8 mouse cellular contexts compared by ENCODE assay signal in the genomic region with DNA sequence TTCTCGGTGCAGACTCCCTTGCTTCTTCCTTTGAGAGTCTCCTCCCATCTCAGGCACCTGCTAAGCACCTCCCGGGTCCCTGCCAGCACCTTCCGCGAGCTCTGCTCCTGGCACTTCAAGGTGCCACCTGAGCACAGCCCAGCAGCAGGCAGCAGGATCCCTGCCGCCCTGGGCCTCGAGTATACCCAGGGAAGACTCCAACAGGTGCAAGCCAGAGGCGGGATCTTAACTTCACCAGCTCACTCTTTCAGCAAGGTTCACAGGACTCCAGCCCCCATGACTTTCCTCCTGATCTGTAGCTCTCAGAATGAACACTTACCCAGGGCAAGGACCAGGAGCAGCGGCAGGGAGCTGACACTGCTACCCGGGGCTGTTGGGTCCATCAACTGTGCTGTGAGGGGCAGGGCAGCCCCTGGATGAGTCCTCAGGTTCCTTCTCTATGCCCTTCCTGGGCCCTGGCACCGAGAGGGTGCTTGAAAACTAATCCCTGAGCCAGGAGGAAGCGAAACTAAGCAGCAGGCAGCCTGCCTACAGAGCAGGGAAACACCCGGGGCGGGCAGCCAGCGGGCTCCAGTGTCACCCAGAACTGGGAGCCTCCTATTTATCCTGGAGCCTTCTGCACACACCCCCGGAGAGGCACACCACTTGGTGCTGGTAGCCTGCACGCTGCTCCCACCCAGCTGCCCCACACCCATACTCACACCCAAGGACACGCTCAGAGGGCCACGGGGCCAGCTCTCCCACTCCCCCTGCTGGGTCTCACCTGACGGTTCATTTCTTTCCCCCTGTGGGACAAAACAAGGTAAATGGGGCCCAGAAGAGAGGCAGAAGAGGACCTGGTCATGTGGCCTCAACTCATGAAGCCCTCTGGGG. TPM values are rescaled to one million over a fixed set of nuclear protein-coding genes. Genes with fewer than 3 reads are reported as not detected.
DNase-seq lines count a peak whose midpoint lies in the region; ATAC-seq and TF ChIP-seq lines count a peak whose summit lies in the region.

A gene (minus strand): TSS at position 656 of the 873 bp plus-strand sequence.

- H3K9ac ChIP-seq in embryonic facial prominence, embryonic 14.5 days (ENCODE audit: low read depth, low read length), result peak within 1 kb of the TSS; percentile 56
- H3K9ac ChIP-seq in kidney, embryonic 14.5 days (ENCODE audit: low read depth, low read length), result peak within 1 kb of the TSS; percentile 53; the same call in 1 of the 2 replicates
- H3K9ac ChIP-seq in liver, adult 2 months (ENCODE audit: low read depth, low read length), result peak within 1 kb of the TSS; percentile 68

- H3K4me2 ChIP-seq in embryonic facial prominence, embryonic 14.5 days (ENCODE audit: low read depth, low read length), result peak within 1 kb of the TSS; percentile 65
- peak within 1 kb of the TSS; percentile 76 for H3K4me2 ChIP-seq in kidney, embryonic 14.5 days (replicated peaks; ENCODE audit: low read depth, low read length)

- H3K36me3 ChIP-seq in embryonic facial prominence, embryonic 14.5 days (ENCODE audit: control insufficient read depth, insufficient read depth, low read length), result no peaks in the 10 kb centered on the region
- no peaks in the 10 kb centered on the region for H3K36me3 ChIP-seq in heart, embryonic 10.5 days
- no peaks in the 10 kb centered on the region for H3K36me3 ChIP-seq in kidney, embryonic 14.5 days (ENCODE audit: control insufficient read depth, insufficient read depth, low read length)
- no peaks in the 10 kb centered on the region for H3K36me3 ChIP-seq in liver, adult 2 months (ENCODE audit: control insufficient read depth, insufficient read depth, low read length)

- ATAC-seq in cerebellum, adult (ENCODE audit: insufficient number of reproducible peaks, low FRiP score, low TSS enrichment), result peak; percentile 31; the same call in 1 of the 2 replicates
- ATAC-seq in embryonic facial prominence, embryonic 14.5 days (ENCODE audit: low read depth), result peak; percentile 89
- ATAC-seq in kidney, embryonic 14.5 days (ENCODE audit: low FRiP score, low TSS enrichment), result peak; percentile 90
- peak; percentile 68 for ATAC-seq in monocyte, adult 5-6 weeks (replicated peaks; ENCODE audit: insufficient number of reproducible peaks, low FRiP score, low TSS enrichment, poor library complexity, severe bottlenecking)

- TF ChIP-seq POLR2A in liver, adult 2 months (IDR thresholded peaks at IDR 0.05; ENCODE audit: extremely low read depth, insufficient read depth, low read length), result no peak

- no peaks in the 10 kb centered on the region for H3K9me3 ChIP-seq in embryonic facial prominence, embryonic 14.5 days (ENCODE audit: control insufficient read depth, low read length)
- no peaks in the 10 kb centered on the region for H3K9me3 ChIP-seq in heart, embryonic 10.5 days
- H3K9me3 ChIP-seq in kidney, embryonic 14.5 days (ENCODE audit: control insufficient read depth, low read length), result no peaks in the 10 kb centered on the region

- H3K4me1 ChIP-seq in embryonic facial prominence, embryonic 14.5 days (ENCODE audit: control insufficient read depth, insufficient read depth, low read length), result no peaks in the 10 kb centered on the region
- H3K4me1 ChIP-seq in heart, embryonic 10.5 days, result 0 out of 2 replicates have a peak, but pooled peaks cover 9% of the 10 kb centered on the region
- 0 out of 2 replicates have a peak, but pooled peaks cover 10% of the 10 kb centered on the region for H3K4me1 ChIP-seq in kidney, embryonic 14.5 days (ENCODE audit: control insufficient read depth, insufficient read depth, low read length)
- H3K4me1 ChIP-seq in liver, adult 2 months (ENCODE audit: control insufficient read depth, insufficient read depth, low read length), result no peaks in the 10 kb centered on the region; the same call in 1 of the 2 replicates

- H3K79me2 ChIP-seq in liver, adult 2 months (ENCODE audit: control insufficient read depth, insufficient read depth, low read length), result no peaks in the 10 kb centered on the region

- H3K4me3 ChIP-seq in embryonic facial prominence, embryonic 14.5 days (ENCODE audit: low read depth, low read length), result peak within 1 kb of the TSS; percentile 40
- H3K4me3 ChIP-seq in heart, embryonic 10.5 days, result peak within 1 kb of the TSS; percentile 66
- peak within 1 kb of the TSS; percentile 40 for H3K4me3 ChIP-seq in kidney, embryonic 14.5 days (ENCODE audit: low read length)
- H3K4me3 ChIP-seq in liver, adult 2 months (ENCODE audit: insufficient read depth, low read depth, low read length), result peak within 1 kb of the TSS; percentile 58

- 12% methylated on average over 18 of the region's 19 CpGs for WGBS in embryonic facial prominence, embryonic 14.5 days
- WGBS in heart, embryonic 10.5 days, result 17% methylated on average over 19 of the region's 19 CpGs
- WGBS in kidney, embryonic 14.5 days, result 7% methylated on average over 19 of the region's 19 CpGs
- WGBS in liver, adult 2 months, result 2% methylated on average over 19 of the region's 19 CpGs

- no peaks in the 10 kb centered on the region for H3K27me3 ChIP-seq in embryonic facial prominence, embryonic 14.5 days (replicated peaks; ENCODE audit: control insufficient read depth, insufficient read depth, low read length)
- H3K27me3 ChIP-seq in heart, embryonic 10.5 days (ENCODE audit: insufficient read depth, poor library complexity, severe bottlenecking), result no peaks in the 10 kb centered on the region
- H3K27me3 ChIP-seq in kidney, embryonic 14.5 days (ENCODE audit: control insufficient read depth, insufficient read depth, low read length), result no peaks in the 10 kb centered on the region
- no peaks in the 10 kb centered on the region for H3K27me3 ChIP-seq in liver, adult 2 months (ENCODE audit: control insufficient read depth, insufficient read depth, low read length)

- H3K27ac ChIP-seq in embryonic facial prominence, embryonic 14.5 days (replicated peaks; ENCODE audit: low read depth, low read length), result 0 out of 2 replicates have a peak within 1 kb of the TSS, but pooled peaks have one; percentile 21
- H3K27ac ChIP-seq in heart, embryonic 10.5 days, result peak within 1 kb of the TSS; percentile 77
- H3K27ac ChIP-seq in kidney, embryonic 14.5 days (ENCODE audit: low read depth, low read length), result 0 out of 2 replicates have a peak within 1 kb of the TSS, but pooled peaks have one; percentile 7
- peak within 1 kb of the TSS; percentile 42 for H3K27ac ChIP-seq in liver, adult 2 months (replicated peaks; ENCODE audit: insufficient read depth, low read depth, low read length)

- peak; percentile 72 for TF ChIP-seq CTCF in liver, adult 2 months (IDR thresholded peaks at IDR 0.05; ENCODE audit: low read depth, low read length)

- no peak for DNase-seq in cerebellum, adult 11 months
- DNase-seq in embryonic facial prominence, embryonic 14.5 days (ENCODE audit: low spot score), result peak; percentile 67
- peak; percentile 77 for DNase-seq in heart, embryonic 10.5 days (ENCODE audit: low spot score)
- peak; percentile 72 for DNase-seq in liver, adult 2 months (ENCODE audit: extremely low read depth, low read depth, low spot score)
- peak; percentile 34 to 44 for DNase-seq in spleen, postnatal 36 days (ENCODE audit: low spot score in 2 of 2)

RNA-seq across cellular contexts. Expression of the gene that starts here (rescaled TPM):
- 1.8 and 1.9 TPM in 2 replicates for polyA plus RNA-seq in embryonic facial prominence, embryonic 14.5 days (2014; fragmentation: Nextera tagmentation; extraction: Ambion mirVana)
- polyA plus RNA-seq in heart, embryonic 10.5 days (2016; fragmentation: Nextera tagmentation; extraction: Ambion mirVana), result 0.31 and 0.39 TPM in 2 replicates
- polyA plus RNA-seq in kidney, embryonic 14.5 days (2014; fragmentation: Nextera tagmentation; extraction: Ambion mirVana), result 4.1 and 5.0 TPM in 2 replicates
- 1.9 and 2.7 TPM in 2 replicates for total RNA-seq in liver, adult 2 months (2014; rRNA removed)
- polyA plus RNA-seq in liver, adult 2 months (2012; rRNA removed), result 0.31 and 0.49 TPM in 2 replicates
- not detected in 3 replicates for total RNA-seq in monocyte, adult 5-6 weeks (2017)

Comparison
In these comparisons a context has a peak if more than half of its experiments do, and no peak if none do; other contexts are left out.
1. Peak in DNase-seq, H3K4me3 ChIP-seq and H3K27ac ChIP-seq in heart, embryonic 10.5 days; RNA of the gene not detected or under 1 TPM.
2. Peak in ATAC-seq in monocyte, adult 5-6 weeks; RNA of the gene not detected or under 1 TPM.
3. ATAC-seq: peak in every context shown above with its lines; median percentile 90 in kidney, embryonic 14.5 days; 89 in embryonic facial prominence, embryonic 14.5 days; 68 in monocyte, adult 5-6 weeks; 31 in cerebellum, adult.
4. H3K27ac ChIP-seq: peak in every context shown above with its lines; median percentile 77 in heart, embryonic 10.5 days; 42 in liver, adult 2 months; 21 in embryonic facial prominence, embryonic 14.5 days; 7 in kidney, embryonic 14.5 days.